Comparison of ENCODE assay signal across 15 mouse cellular contexts in the genomic region with DNA sequence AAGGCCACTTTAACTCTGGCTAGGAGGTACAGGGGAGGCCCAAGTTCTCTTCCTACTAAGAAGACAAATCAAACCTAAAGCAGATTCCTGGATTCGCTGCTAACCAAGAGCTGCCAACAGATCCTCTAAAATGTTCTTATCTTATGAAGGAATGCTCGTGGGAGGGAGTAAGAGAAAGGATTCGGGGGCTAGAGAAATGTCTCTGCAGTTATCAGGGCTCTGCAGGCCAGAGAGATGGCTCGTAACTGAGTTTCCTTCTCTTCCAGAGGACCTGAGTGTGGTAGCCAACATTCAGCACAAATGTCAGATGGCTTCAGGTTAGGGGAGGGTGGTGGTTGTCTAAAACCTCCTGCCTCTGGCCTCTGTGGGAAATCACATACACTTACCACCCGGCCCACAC.
"Had no signal": no experiment of that assay in that cellular context is flagged by ENCODE, and none has a peak within 500 bp of the region (broad histone marks: within the 10 kb centered on the region; RNA-seq: fewer than 3 reads in every experiment).

No protein-coding gene starts in this region.

- H3K9me3 ChIP-seq: liver, embryonic 15.5 days; midbrain, embryonic 13.5 days; stomach, embryonic 15.5 days had no signal

- H3K4me3 ChIP-seq: layer of hippocampus, adult 2 months; limb, embryonic 13.5 days; liver, embryonic 15.5 days; midbrain, embryonic 13.5 days; stomach, embryonic 15.5 days had no signal

- H3K36me3 ChIP-seq: limb, embryonic 13.5 days; liver, embryonic 15.5 days; midbrain, embryonic 13.5 days; stomach, embryonic 15.5 days had no signal

- H3K27me3 ChIP-seq: liver, embryonic 15.5 days; midbrain, embryonic 13.5 days; stomach, embryonic 15.5 days had no signal

- H3K4me2 ChIP-seq: limb, embryonic 13.5 days; liver, embryonic 15.5 days; lung, embryonic 14.5 days; midbrain, embryonic 13.5 days; stomach, embryonic 15.5 days had no signal

- DNase-seq: kidney, adult 18-20 months; kidney, postnatal 10 days; kidney, postnatal 4 days; left cerebral cortex, postnatal 4 days; lung, embryonic 14.5 days; lung, postnatal 10 days; right cerebral cortex, postnatal 14 days; thymus, adult 18-20 months; thymus, postnatal 14 days had no signal

- H3K4me1 ChIP-seq: liver, embryonic 15.5 days; midbrain, embryonic 13.5 days; stomach, embryonic 15.5 days had no signal

- H3K9ac ChIP-seq: limb, embryonic 13.5 days; liver, embryonic 15.5 days; lung, embryonic 14.5 days; midbrain, embryonic 13.5 days; stomach, embryonic 15.5 days had no signal

- H3K27ac ChIP-seq: layer of hippocampus, adult 2 months; limb, embryonic 13.5 days; liver, embryonic 15.5 days; macrophage; midbrain, embryonic 13.5 days; stomach, embryonic 15.5 days had no signal
